Mouse (Mus musculus): Measurements from ENCODE around the gene March1. TPM values are rescaled to one million over a fixed set of nuclear protein-coding genes. Genes with fewer than 3 reads are reported as not detected.

March1 gene
- polyA plus RNA-seq (2016; fragmentation: Nextera tagmentation; extraction: Ambion mirVana) = 0.20 and 0.70 TPM in 2 replicates

GRCm38 (mm10) chr8:65617871-65618751, at the start of gene March1:
TSS of gene March1 (plus strand) at chr8:65617900.
- Histone ChIP-seq H3K9me3 (no peaks in the 10 kb centered on the region), H3K4me1 (replicated peaks) (no peaks in the 10 kb centered on the region), H3K4me2 (peak within 1 kb of the TSS; percentile 26), H3K36me3 (no peaks in the 10 kb centered on the region), H3K27me3 (peaks cover 24% of the 10 kb centered on the region), H3K4me3 (replicated peaks) (no peak within 1 kb of the TSS; the same call in 1 of the 2 replicates), H3K27ac (no peak within 1 kb of the TSS), H3K9ac (replicated peaks) (no peak within 1 kb of the TSS)
- 1% methylated on average over 23 of the region's 23 CpGs for WGBS
- ATAC-seq (ENCODE audit: insufficient number of reproducible peaks, insufficient read depth, low FRiP score, low TSS enrichment, low read depth) = no peak

DNA sequence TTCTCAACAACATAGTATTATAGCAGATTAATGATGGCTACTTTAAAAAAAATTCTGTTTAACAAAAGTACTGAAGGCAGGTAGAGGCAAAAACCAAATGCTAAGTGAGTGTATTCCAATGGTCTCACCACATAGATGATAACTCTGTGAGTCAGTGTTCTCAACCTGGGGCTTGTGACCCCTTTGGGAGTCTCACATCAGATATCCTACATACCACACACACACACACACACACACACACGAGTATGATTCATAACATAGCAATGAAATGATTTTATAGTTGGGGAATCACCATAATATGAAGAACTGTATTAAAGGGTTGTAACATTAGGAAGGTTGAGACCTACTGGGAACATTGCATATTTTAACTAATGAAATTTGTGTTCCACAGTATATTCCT, 30.8 kb upstream of the March1 start:
- WGBS = 35% methylated on average over 1 of the region's 1 CpGs
- no peaks in the 10 kb centered on the region for H3K36me3 ChIP-seq
- H3K27me3 ChIP-seq = no peaks in the 10 kb centered on the region
- no peak overlapping the region for H3K4me2 ChIP-seq
- no peak overlapping the region for H3K4me3 ChIP-seq (replicated peaks)
- no peak overlapping the region for H3K27ac ChIP-seq
- no peaks in the 10 kb centered on the region for H3K4me1 ChIP-seq (replicated peaks)
- H3K9me3 ChIP-seq = no peaks in the 10 kb centered on the region
- no peak for ATAC-seq (ENCODE audit: insufficient number of reproducible peaks, insufficient read depth, low FRiP score, low TSS enrichment, low read depth)
- no peak overlapping the region for H3K9ac ChIP-seq (replicated peaks)

- 53% methylated on average over 2 of the region's 2 CpGs for WGBS
- no peak for ATAC-seq (ENCODE audit: insufficient number of reproducible peaks, insufficient read depth, low FRiP score, low TSS enrichment, low read depth)
Observed at GRCm38 (mm10) chr8:65603241-65603640, 14.5 kb upstream of the March1 start.

DNA sequence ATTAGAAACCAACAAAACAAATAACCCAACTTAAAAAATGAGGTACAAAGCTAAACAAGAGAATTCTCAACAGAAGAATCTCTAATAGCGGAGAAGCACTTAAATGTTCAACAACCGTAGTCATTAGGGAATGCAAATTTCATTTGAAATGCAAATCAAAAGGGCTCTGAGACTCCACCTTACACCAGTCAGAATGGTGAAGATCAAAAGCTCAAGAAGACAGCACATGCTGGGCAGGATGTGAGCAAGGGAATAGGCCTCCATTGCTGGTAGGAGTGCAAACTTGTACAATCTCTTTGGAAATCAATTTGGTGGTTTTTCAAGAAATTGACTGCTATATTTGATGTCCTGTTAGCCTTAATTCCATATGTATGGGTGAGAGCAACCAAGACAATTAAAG, 8.2 kb upstream of the March1 start:
- ATAC-seq (ENCODE audit: insufficient number of reproducible peaks, insufficient read depth, low FRiP score, low TSS enrichment, low read depth) = no peak
- no peaks in the 10 kb centered on the region for H3K4me1 ChIP-seq (replicated peaks)
- 63% methylated on average over 2 of the region's 2 CpGs for whole genome bisulfite sequencing
- no peak overlapping the region for H3K4me2 ChIP-seq
- H3K4me3 ChIP-seq (replicated peaks) = no peak overlapping the region
- no peak overlapping the region for H3K9ac ChIP-seq (replicated peaks)
- H3K27ac ChIP-seq = no peak overlapping the region
- H3K9me3 ChIP-seq = no peaks in the 10 kb centered on the region
- H3K27me3 ChIP-seq = no peaks in the 10 kb centered on the region
- no peaks in the 10 kb centered on the region for H3K36me3 ChIP-seq

More at GRCm38 (mm10) chr8:65603241-65603640, 14.5 kb upstream of the March1 start:
- no peak overlapping the region for H3K4me3 ChIP-seq (replicated peaks)
- H3K4me2 ChIP-seq = no peak overlapping the region
- no peaks in the 10 kb centered on the region for H3K36me3 ChIP-seq
- H3K27ac ChIP-seq = no peak overlapping the region
- H3K27me3 ChIP-seq = no peaks in the 10 kb centered on the region
- H3K9ac ChIP-seq (replicated peaks) = no peak overlapping the region
- H3K9me3 ChIP-seq = no peaks in the 10 kb centered on the region
- no peaks in the 10 kb centered on the region for H3K4me1 ChIP-seq (replicated peaks)

DNA sequence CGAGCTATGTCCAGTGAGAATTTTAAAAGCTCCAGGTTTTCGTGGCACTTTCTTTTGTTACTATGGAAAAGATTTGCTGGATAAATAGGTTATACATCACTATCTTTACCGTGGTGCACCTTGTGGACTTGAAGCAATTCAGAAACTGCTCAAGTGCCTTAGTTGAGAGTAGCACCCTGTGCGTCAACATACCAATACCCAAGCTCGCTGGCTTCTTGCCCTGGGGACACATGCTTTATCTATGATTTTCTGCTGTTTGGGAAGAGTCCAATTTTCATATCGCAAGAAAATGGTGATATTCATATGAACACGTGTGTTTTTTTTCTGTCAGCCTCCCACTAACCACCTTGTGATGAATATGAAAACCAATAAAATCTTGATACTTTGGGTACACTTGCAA, 1.3 kb downstream of the March1 start:
- no peak for ATAC-seq (ENCODE audit: insufficient number of reproducible peaks, insufficient read depth, low FRiP score, low TSS enrichment, low read depth)
- Histone ChIP-seq H3K36me3 (no peaks in the 10 kb centered on the region), H3K27ac (no peak overlapping the region), H3K9me3 (no peaks in the 10 kb centered on the region), H3K4me3 (replicated peaks) (no peak overlapping the region), H3K9ac (replicated peaks) (no peak overlapping the region), H3K27me3 (peaks cover 24% of the 10 kb centered on the region), H3K4me2 (no peak overlapping the region), H3K4me1 (replicated peaks) (no peaks in the 10 kb centered on the region)
- 38% methylated on average over 7 of the region's 7 CpGs for WGBS

- Histone ChIP-seq H3K4me3 (replicated peaks) (no peak overlapping the region), H3K9me3 (no peaks in the 10 kb centered on the region), H3K4me2 (no peak overlapping the region), H3K9ac (replicated peaks) (no peak overlapping the region), H3K36me3 (no peaks in the 10 kb centered on the region), H3K27me3 (no peaks in the 10 kb centered on the region), H3K4me1 (replicated peaks) (no peaks in the 10 kb centered on the region), H3K27ac (no peak overlapping the region)
- no peak for ATAC-seq (ENCODE audit: insufficient number of reproducible peaks, insufficient read depth, low FRiP score, low TSS enrichment, low read depth)
Observed at GRCm38 (mm10) chr8:65644931-65645330, 27.2 kb downstream of the March1 start.

DNA sequence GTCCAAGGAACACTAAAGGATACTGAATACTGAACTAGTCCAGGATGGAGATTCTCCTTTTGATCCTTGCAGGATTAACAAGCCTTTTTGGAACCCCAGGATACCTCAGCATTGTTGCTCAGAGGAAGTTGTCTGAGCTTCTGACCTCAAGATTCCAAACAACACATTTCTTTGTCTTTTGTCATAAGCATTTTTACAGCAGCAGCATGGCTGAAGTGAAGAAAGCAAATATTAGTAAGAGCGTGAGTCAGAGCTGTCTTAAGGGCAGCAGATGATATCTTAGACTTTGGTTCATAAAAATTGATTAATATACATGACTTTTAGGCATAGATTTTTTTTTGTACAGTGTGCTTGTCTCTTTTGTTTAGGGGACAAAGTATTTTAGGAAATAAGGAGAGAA, 27.8 kb downstream of the March1 start:
- no peak overlapping the region for H3K4me3 ChIP-seq (replicated peaks)
- no peak overlapping the region for H3K27ac ChIP-seq
- no peaks in the 10 kb centered on the region for H3K36me3 ChIP-seq
- WGBS = 83% methylated on average over 1 of the region's 1 CpGs
- no peaks in the 10 kb centered on the region for H3K27me3 ChIP-seq
- no peak for ATAC-seq (ENCODE audit: insufficient number of reproducible peaks, insufficient read depth, low FRiP score, low TSS enrichment, low read depth)
- H3K9ac ChIP-seq (replicated peaks) = no peak overlapping the region
- no peaks in the 10 kb centered on the region for H3K9me3 ChIP-seq
- H3K4me2 ChIP-seq = no peak overlapping the region
- no peaks in the 10 kb centered on the region for H3K4me1 ChIP-seq (replicated peaks)

- Histone ChIP-seq H3K9ac (replicated peaks) (no peak overlapping the region), H3K4me2 (no peak overlapping the region), H3K4me3 (replicated peaks) (no peak overlapping the region), H3K4me1 (replicated peaks) (no peaks in the 10 kb centered on the region), H3K9me3 (no peaks in the 10 kb centered on the region), H3K36me3 (no peaks in the 10 kb centered on the region), H3K27ac (no peak overlapping the region), H3K27me3 (no peaks in the 10 kb centered on the region)
- ATAC-seq (ENCODE audit: insufficient number of reproducible peaks, insufficient read depth, low FRiP score, low TSS enrichment, low read depth) = no peak
- 92% methylated on average over 1 of the region's 1 CpGs for WGBS
Observed at GRCm38 (mm10) chr8:65645945-65646344, 28.2 kb downstream of the March1 start.

DNA sequence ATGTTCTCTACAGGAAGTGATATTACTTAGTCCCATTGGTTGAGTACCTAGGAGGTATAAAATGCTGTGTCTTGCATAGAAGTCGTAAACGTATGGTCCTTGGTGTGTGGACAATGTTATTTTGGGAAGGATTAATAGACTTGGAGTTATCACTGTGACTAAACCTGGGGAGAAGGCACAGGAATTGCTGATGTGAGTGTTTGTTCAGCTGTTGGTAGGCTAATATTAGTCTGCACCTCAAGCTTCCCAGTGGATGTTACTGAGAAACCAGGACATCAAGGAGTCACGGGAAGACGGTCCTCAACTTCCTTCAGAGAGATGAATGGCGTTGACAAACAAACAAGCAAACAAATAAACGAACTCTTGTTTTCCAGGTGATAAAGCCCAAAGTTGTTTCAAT, 38.2 kb downstream of the March1 start:
- ATAC-seq (ENCODE audit: insufficient number of reproducible peaks, insufficient read depth, low FRiP score, low TSS enrichment, low read depth) = no peak

DNA sequence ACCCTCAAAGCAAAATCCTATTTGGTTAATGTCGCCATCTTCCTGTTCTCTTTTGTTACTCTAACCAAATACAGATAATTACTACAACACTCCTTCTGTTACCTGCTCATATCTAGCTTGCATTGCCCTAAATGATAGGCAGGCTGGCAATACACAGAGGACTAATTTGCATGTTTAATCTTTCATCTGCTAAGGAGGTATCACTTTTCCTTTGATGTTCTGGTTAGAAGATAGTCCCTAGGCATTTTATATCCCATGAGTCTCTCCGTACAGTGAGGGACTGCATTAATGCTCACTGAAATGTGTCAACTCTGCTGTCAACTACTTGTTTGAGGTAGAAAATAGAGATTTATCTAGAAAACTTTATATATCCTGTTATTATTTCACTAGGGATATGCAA, 44.2 kb downstream of the March1 start:
- Histone ChIP-seq H3K9ac (replicated peaks) (no peak overlapping the region), H3K27ac (no peak overlapping the region), H3K4me1 (replicated peaks) (no peaks in the 10 kb centered on the region), H3K9me3 (no peaks in the 10 kb centered on the region), H3K27me3 (no peaks in the 10 kb centered on the region), H3K4me3 (replicated peaks) (no peak overlapping the region), H3K36me3 (no peaks in the 10 kb centered on the region), H3K4me2 (no peak overlapping the region)
- ATAC-seq (ENCODE audit: insufficient number of reproducible peaks, insufficient read depth, low FRiP score, low TSS enrichment, low read depth) = no peak
- WGBS = 92% methylated on average over 2 of the region's 2 CpGs

More for the DNA sequence above, 38.2 kb downstream of the March1 start:
- 87% methylated on average over 6 of the region's 6 CpGs for WGBS
- no peak overlapping the region for H3K4me2 ChIP-seq
- H3K36me3 ChIP-seq = no peaks in the 10 kb centered on the region
- no peaks in the 10 kb centered on the region for H3K4me1 ChIP-seq (replicated peaks)
- H3K4me3 ChIP-seq (replicated peaks) = no peak overlapping the region
- no peaks in the 10 kb centered on the region for H3K9me3 ChIP-seq
- no peaks in the 10 kb centered on the region for H3K27me3 ChIP-seq
- no peak overlapping the region for H3K9ac ChIP-seq (replicated peaks)
- no peak overlapping the region for H3K27ac ChIP-seq

GRCm38 (mm10) chr8:65665786-65666185, 48.1 kb downstream of the March1 start:
- Histone ChIP-seq H3K9ac (replicated peaks) (no peak overlapping the region), H3K4me1 (replicated peaks) (no peaks in the 10 kb centered on the region), H3K4me2 (no peak overlapping the region), H3K9me3 (no peaks in the 10 kb centered on the region), H3K4me3 (replicated peaks) (no peak overlapping the region), H3K27ac (no peak overlapping the region), H3K27me3 (no peaks in the 10 kb centered on the region), H3K36me3 (no peaks in the 10 kb centered on the region)
- no peak for ATAC-seq (ENCODE audit: insufficient number of reproducible peaks, insufficient read depth, low FRiP score, low TSS enrichment, low read depth)
- WGBS = 92% methylated on average over 2 of the region's 2 CpGs

GRCm38 (mm10) chr8:65743066-65743465, 125.4 kb downstream of the March1 start:
- H3K27ac ChIP-seq = no peak overlapping the region
- H3K9ac ChIP-seq (replicated peaks) = no peak overlapping the region
- H3K27me3 ChIP-seq = no peaks in the 10 kb centered on the region
- H3K4me2 ChIP-seq = no peak overlapping the region
- no peaks in the 10 kb centered on the region for H3K9me3 ChIP-seq
- H3K36me3 ChIP-seq = no peaks in the 10 kb centered on the region
- no peaks in the 10 kb centered on the region for H3K4me1 ChIP-seq (replicated peaks)
- no peak overlapping the region for H3K4me3 ChIP-seq (replicated peaks)
- no peak for ATAC-seq (ENCODE audit: insufficient number of reproducible peaks, insufficient read depth, low FRiP score, low TSS enrichment, low read depth)

All from limb, embryonic 12.5 days (tissue).